Mouse (Mus musculus): ENCODE results near the gene Cfap57. TPM values are rescaled to one million over a fixed set of nuclear protein-coding genes. Genes with fewer than 3 reads are reported as not detected.

The Cfap57 gene
- total and polyA plus RNA-seq, 3 experiments = not detected

GRCm38 (mm10) chr4:118589733-118590130 lies 30.8 kb downstream of the Cfap57 start:
- peaks cover 80% of the 10 kb centered on the region for H3K27me3 ChIP-seq (replicated peaks)
- H3K4me2 ChIP-seq (ENCODE audit: insufficient read depth, low read depth, poor library complexity, severe bottlenecking) = no peak overlapping the region
- DNase-seq (ENCODE audit: extremely low read depth) = no peak
- no peak overlapping the region for H3K4me3 ChIP-seq (replicated peaks in 1 of 3; ENCODE audit: low read depth in 2 of 3, low read length in 2 of 3, poor library complexity in 1 of 3)
- dilution Hi-C loops (cut with MboI; ENCODE audit: extremely low pct_ligation_motif_present, extremely low pct_unique_long_range_greater_than_20kb, low sequenced_read_pairs) = no loop called here
- no peaks in the 10 kb centered on the region for H3K4me1 ChIP-seq (ENCODE audit: control insufficient read depth in 1 of 2, insufficient read depth in 2 of 2)
- TF ChIP-seq CTCF (conservative IDR thresholded peaks at IDR 0.05 in 1 of 2, IDR thresholded peaks at IDR 0.05 in 1 of 2; ENCODE audit: low read depth in 2 of 2, low read length in 2 of 2) = no peak
- TF ChIP-seq PAX5 (IDR thresholded peaks at IDR 0.05; ENCODE audit: low read length) = no peak
- TF ChIP-seq USF1 (IDR thresholded peaks at IDR 0.05; ENCODE audit: low read depth, low read length) = no peak
- TF ChIP-seq MEF2A (IDR thresholded peaks at IDR 0.05; ENCODE audit: borderline replicate concordance, low read depth, low read length) = no peak
- no peak for TF ChIP-seq SIN3A (IDR thresholded peaks at IDR 0.05; ENCODE audit: low read length)
- no peak for TF ChIP-seq NRF1 (IDR thresholded peaks at IDR 0.05; ENCODE audit: low read depth, low read length)
- TF ChIP-seq KAT2A (IDR thresholded peaks at IDR 0.05; ENCODE audit: insufficient replicate concordance, low read length) = no peak
- no peak for TF ChIP-seq MAZ (IDR thresholded peaks at IDR 0.05; ENCODE audit: low read depth, low read length)
- TF ChIP-seq ELF1 (IDR thresholded peaks at IDR 0.05; ENCODE audit: low read depth, low read length) = no peak
- no peaks in the 10 kb centered on the region for H3K36me3 ChIP-seq (replicated peaks in 1 of 2; ENCODE audit: control insufficient read depth in 1 of 2, insufficient read depth in 1 of 2, low read length in 1 of 2)
- in situ Hi-C loops (cut with MboI; ENCODE audit: low pct_ligation_motif_present, low pct_unique_long_range_greater_than_20kb, low sequenced_read_pairs) = no loop called here
- no peak overlapping the region for H3K9ac ChIP-seq (ENCODE audit: insufficient read depth, low read depth)
- no peaks in the 10 kb centered on the region for H3K79me2 ChIP-seq (replicated peaks; ENCODE audit: control insufficient read depth, extremely low read depth, insufficient read depth, poor library complexity, severe bottlenecking)
- H3K27ac ChIP-seq (ENCODE audit: insufficient read depth, low read depth) = no peak overlapping the region
- peaks cover 6% of the 10 kb centered on the region for H3K9me3 ChIP-seq (replicated peaks; ENCODE audit: low read length)

DNA sequence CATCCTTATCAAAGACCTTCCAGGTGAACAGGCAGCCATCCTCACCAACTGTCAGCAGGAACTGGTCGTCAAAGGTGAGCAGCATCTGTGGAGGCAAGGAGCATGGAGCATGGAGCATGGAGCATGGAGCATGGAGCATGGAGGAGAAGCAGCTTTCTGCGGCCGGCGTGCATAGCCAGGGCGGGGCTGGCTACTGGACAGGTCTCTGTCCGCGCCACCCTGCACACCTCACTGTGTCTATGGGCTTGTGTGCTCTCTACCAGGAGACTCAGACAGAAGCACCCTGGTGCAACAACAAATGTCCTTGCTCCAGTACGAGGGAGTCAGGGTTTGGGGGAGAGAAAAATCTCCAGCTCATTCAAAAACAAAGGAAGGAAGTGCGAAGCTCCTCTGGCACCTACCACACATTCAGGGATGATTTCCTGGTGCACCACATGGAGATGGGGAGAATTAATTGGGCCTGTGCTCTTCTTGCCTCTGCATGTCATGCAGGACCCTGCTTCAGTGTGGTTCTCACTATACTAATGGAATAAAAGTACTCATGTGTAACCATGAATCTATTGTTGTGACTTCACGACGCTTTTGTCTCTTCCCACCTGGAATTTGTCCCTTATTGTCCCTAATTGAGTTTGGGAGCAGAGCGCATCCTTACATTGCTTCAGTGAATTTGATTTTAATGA lies 31.4 kb downstream of the Cfap57 start:
- Histone ChIP-seq H3K9me3 (replicated peaks; ENCODE audit: low read length) (peaks cover 6% of the 10 kb centered on the region), H3K9ac (ENCODE audit: insufficient read depth, low read depth) (no peak overlapping the region), H3K4me3 (replicated peaks in 1 of 3; ENCODE audit: low read depth in 2 of 3, low read length in 2 of 3, poor library complexity in 1 of 3) (no peak overlapping the region), H3K4me2 (ENCODE audit: insufficient read depth, low read depth, poor library complexity, severe bottlenecking) (no peak overlapping the region), H3K27me3 (replicated peaks) (peaks cover 80% of the 10 kb centered on the region), H3K36me3 (replicated peaks in 1 of 2; ENCODE audit: control insufficient read depth in 1 of 2, insufficient read depth in 1 of 2, low read length in 1 of 2) (no peaks in the 10 kb centered on the region), H3K27ac (ENCODE audit: insufficient read depth, low read depth) (no peak overlapping the region), H3K79me2 (replicated peaks; ENCODE audit: control insufficient read depth, extremely low read depth, insufficient read depth, poor library complexity, severe bottlenecking) (no peaks in the 10 kb centered on the region), H3K4me1 (ENCODE audit: control insufficient read depth in 1 of 2, insufficient read depth in 2 of 2) (no peaks in the 10 kb centered on the region)
- no peak for DNase-seq (ENCODE audit: extremely low read depth)
- in situ Hi-C loops (cut with MboI; ENCODE audit: low pct_ligation_motif_present, low pct_unique_long_range_greater_than_20kb, low sequenced_read_pairs) (no loop called here), dilution Hi-C loops (cut with MboI; ENCODE audit: extremely low pct_ligation_motif_present, extremely low pct_unique_long_range_greater_than_20kb, low sequenced_read_pairs) (no loop called here)
- TF ChIP-seq ETS1 (conservative IDR thresholded peaks at IDR 0.05; ENCODE audit: low read depth, low read length) (no peak), JUN (IDR thresholded peaks at IDR 0.05; ENCODE audit: insufficient read depth, low read depth, low read length) (no peak), MAX (IDR thresholded peaks at IDR 0.05; ENCODE audit: low read length) (no peak), CHD1 (IDR thresholded peaks at IDR 0.05; ENCODE audit: low read depth, low read length) (no peak), BHLHE40 (IDR thresholded peaks at IDR 0.05; ENCODE audit: low read depth, low read length) (no peak), TCF12 (IDR thresholded peaks at IDR 0.05; ENCODE audit: low read depth, low read length) (no peak), RAD21 (IDR thresholded peaks at IDR 0.05; ENCODE audit: low read depth, low read length) (no peak), PAX5 (IDR thresholded peaks at IDR 0.05; ENCODE audit: low read length) (no peak), USF1 (IDR thresholded peaks at IDR 0.05; ENCODE audit: low read depth, low read length) (no peak), IRF4 (IDR thresholded peaks at IDR 0.05; ENCODE audit: low read depth, low read length) (no peak)
